Mouse (Mus musculus): ENCODE measurements at regions not wholly inside any gene's neighbourhood (a gene's known extent, or its start where the extent isn't known, plus 50 kb on each side); places are given as distances from the start of the nearest gene placed in this dataset.

- TF ChIP-seq CTCF (conservative IDR thresholded peaks at IDR 0.05; ENCODE audit: low read length) (no peak), POU5F1 (IDR thresholded peaks at IDR 0.05; ENCODE audit: borderline replicate concordance, low read length) (no peak)
Measured at GRCm38 (mm10) chr16:42466976-42467375, 126.5 kb upstream of the Gap43 start.
